Mouse (Mus musculus): ENCODE data around the gene Pard3b.
"Not testable (repeated sequence)": the region's sequence is repeated elsewhere in the genome, so short reads cannot be mapped to it uniquely, and the experiment has no call there.

DNA sequence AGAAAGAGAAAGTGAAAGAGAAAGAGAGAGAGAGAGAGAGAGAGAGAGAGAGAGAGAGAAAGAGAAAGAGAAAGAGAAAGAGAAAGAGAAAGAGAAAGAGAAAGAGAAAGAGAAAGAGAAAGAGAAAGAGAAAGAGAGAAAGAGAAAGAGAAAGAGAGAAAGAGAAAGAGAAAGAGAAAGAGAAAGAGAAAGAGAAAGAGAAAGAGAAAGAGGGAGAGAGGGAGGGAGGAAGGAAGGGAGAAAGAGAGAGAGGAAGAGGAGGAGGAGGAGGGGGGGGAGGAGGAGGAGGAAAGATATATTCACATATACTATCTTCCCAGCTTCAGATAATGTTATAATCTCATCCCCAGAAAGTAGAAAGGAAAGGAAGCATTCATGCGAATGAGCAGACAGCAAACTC lies 966.0 kb downstream of the Pard3b start:
- TF ChIP-seq POLR2A (IDR thresholded peaks at IDR 0.05; ENCODE audit: control insufficient read depth, extremely low read depth, insufficient read depth, low read length, poor library complexity); CTCF (IDR thresholded peaks at IDR 0.05; ENCODE audit: borderline replicate concordance, control insufficient read depth, extremely low read depth, insufficient read depth, low read length, poor library complexity): not testable (repeated sequence)

Data from thymus, adult 2 months (tissue).